In the genomic region with DNA sequence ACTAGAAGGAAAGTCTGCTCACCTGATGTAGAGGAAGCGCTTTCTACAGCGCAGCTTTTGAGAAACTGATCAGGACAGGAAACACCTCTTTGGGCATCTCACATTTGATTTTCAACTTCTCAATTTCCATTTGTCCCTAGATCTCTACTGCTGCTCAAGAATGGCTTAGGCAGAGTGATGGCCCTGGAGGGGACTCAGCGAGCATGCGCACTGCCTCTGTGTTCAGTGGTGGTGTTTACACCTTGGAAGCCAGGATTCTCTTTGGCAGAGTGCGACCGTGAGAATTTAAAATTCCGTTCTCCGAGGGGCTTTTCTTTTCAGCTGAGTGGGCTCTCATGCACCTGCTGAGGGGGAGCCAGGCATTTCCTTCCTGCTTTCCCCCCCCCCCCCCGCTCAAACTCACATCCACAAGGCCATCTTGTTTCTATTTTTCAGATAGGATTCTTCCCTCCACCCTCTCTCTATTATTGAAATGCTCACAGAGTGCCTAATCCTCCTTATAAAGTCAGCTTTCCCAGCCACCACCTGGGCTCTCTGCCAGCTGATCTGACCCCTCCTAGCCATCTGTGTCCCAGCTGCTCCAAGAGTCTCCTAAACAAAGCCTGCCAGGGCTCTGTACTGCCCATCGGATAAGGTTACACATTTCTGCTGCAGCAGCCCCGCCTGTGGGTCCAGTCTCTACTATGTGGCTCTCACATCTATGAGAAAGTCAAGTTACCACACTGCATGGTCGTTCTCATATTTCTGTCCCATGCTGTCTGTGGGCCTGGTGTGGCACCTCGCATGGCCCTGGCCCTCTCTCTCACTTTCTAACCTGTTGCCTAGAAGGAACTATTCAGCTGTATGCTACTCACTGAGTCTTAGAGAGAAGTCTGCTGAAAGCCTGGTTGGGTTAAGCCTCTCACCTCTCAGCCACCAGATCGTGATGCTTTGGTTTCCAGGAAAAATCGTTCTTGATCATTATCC, we compare ENCODE assay signal across 9 mouse cellular contexts.
A peak's percentile ranks its signal among the peaks of the same experiment; 100 is the strongest.
DNase-seq lines count a peak whose midpoint lies in the region; ATAC-seq and TF ChIP-seq lines count a peak whose summit lies in the region.
"Had no signal": no experiment of that assay in that cellular context is flagged by ENCODE, and none has a peak within 500 bp of the region (broad histone marks: within the 10 kb centered on the region; RNA-seq: fewer than 3 reads in every experiment).

No protein-coding gene starts in this region.

- TF ChIP-seq CTCF in forebrain, postnatal 0 days (IDR thresholded peaks at IDR 0.05; ENCODE audit: low read depth), result no peak
- TF ChIP-seq CTCF in lung, embryonic 14.5 days (IDR thresholded peaks at IDR 0.05; ENCODE audit: low read depth), result no peak

- H3K4me3 ChIP-seq in brown adipose tissue, adult 24 weeks (ENCODE audit: insufficient read depth, low read depth, low read length), result no peak overlapping the region
- no peak overlapping the region for H3K4me3 ChIP-seq in forebrain, postnatal 0 days (ENCODE audit: low read depth, low read length)
- no peak overlapping the region for H3K4me3 ChIP-seq in hindbrain, embryonic 10.5 days
- H3K4me3 ChIP-seq in lung, embryonic 14.5 days (ENCODE audit: low read depth, low read length), result no peak overlapping the region
- H3K4me3 ChIP-seq: megakaryocyte, embryonic 14.5 days had no signal

- H3K36me3 ChIP-seq in forebrain, postnatal 0 days (ENCODE audit: insufficient read depth), result no peaks in the 10 kb centered on the region
- H3K36me3 ChIP-seq in hindbrain, embryonic 10.5 days, result no peaks in the 10 kb centered on the region
- H3K36me3 ChIP-seq in lung, embryonic 14.5 days (ENCODE audit: insufficient read depth), result no peaks in the 10 kb centered on the region

- H3K27ac ChIP-seq in brown adipose tissue, adult 24 weeks (replicated peaks; ENCODE audit: low read depth, low read length), result 0 out of 2 replicates have a peak overlapping the region, but pooled peaks have one; percentile 16
- no peak overlapping the region for H3K27ac ChIP-seq in forebrain, postnatal 0 days (ENCODE audit: low read depth, low read length)
- peak overlapping the region; percentile 82 for H3K27ac ChIP-seq in hindbrain, embryonic 10.5 days
- peak overlapping the region; percentile 26; the same call in 1 of the 2 replicates for H3K27ac ChIP-seq in lung, embryonic 14.5 days (ENCODE audit: low read depth)

- peak; percentile 42; the same call in 1 of the 2 replicates for ATAC-seq in forebrain, postnatal 0 days
- ATAC-seq in lung, embryonic 14.5 days (ENCODE audit: insufficient read depth), result peak; percentile 94

- H3K4me1 ChIP-seq in brown adipose tissue, adult 24 weeks (ENCODE audit: control insufficient read depth, insufficient read depth, insufficient read length, low read length), result peaks cover 4% of the 10 kb centered on the region; the same call in 1 of the 2 replicates
- H3K4me1 ChIP-seq in forebrain, postnatal 0 days (ENCODE audit: insufficient read depth), result peaks cover 3% of the 10 kb centered on the region; the same call in 1 of the 2 replicates
- H3K4me1 ChIP-seq in hindbrain, embryonic 10.5 days (replicated peaks), result peaks cover 44% of the 10 kb centered on the region
- H3K4me1 ChIP-seq in lung, embryonic 14.5 days (ENCODE audit: insufficient read depth), result peaks cover 9% of the 10 kb centered on the region
- H3K4me1 ChIP-seq: megakaryocyte, embryonic 14.5 days had no signal

- H3K4me2 ChIP-seq in forebrain, postnatal 0 days (ENCODE audit: low read depth), result no peak overlapping the region
- H3K4me2 ChIP-seq in lung, embryonic 14.5 days, result no peak overlapping the region

- WGBS in forebrain, postnatal 0 days, result 34% methylated on average over 15 of the region's 15 CpGs
- 50% methylated on average over 15 of the region's 15 CpGs for WGBS in hindbrain, embryonic 10.5 days
- 34% methylated on average over 15 of the region's 15 CpGs for WGBS in lung, embryonic 14.5 days

- no peak overlapping the region for H3K9ac ChIP-seq in forebrain, postnatal 0 days
- H3K9ac ChIP-seq in lung, embryonic 14.5 days, result no peak overlapping the region

- H3K9me3 ChIP-seq in forebrain, postnatal 0 days (ENCODE audit: low read length), result no peaks in the 10 kb centered on the region
- no peaks in the 10 kb centered on the region for H3K9me3 ChIP-seq in hindbrain, embryonic 10.5 days
- no peaks in the 10 kb centered on the region for H3K9me3 ChIP-seq in lung, embryonic 14.5 days (ENCODE audit: low read depth, low read length)
- H3K9me3 ChIP-seq: megakaryocyte, embryonic 14.5 days had no signal

- no peaks in the 10 kb centered on the region for H3K27me3 ChIP-seq in forebrain, postnatal 0 days (ENCODE audit: insufficient read depth, low read length)
- no peaks in the 10 kb centered on the region for H3K27me3 ChIP-seq in hindbrain, embryonic 10.5 days (ENCODE audit: insufficient read depth, poor library complexity, severe bottlenecking)
- H3K27me3 ChIP-seq in lung, embryonic 14.5 days (ENCODE audit: insufficient read depth, low read length), result no peaks in the 10 kb centered on the region

- DNase-seq in 3134 (ENCODE audit: extremely low read depth, insufficient read length, low spot score), result peak; percentile 60
- peak; percentile 38 for DNase-seq in forebrain, postnatal 0 days
- DNase-seq in hindbrain, embryonic 10.5 days (ENCODE audit: low spot score), result peak; percentile 79
- peak; percentile 92 for DNase-seq in lung, embryonic 14.5 days
- DNase-seq in retina, embryonic 14.5 days (ENCODE audit: low spot score), result peak; percentile 62
- DNase-seq in layer of hippocampus, adult 18-20 months (ENCODE audit: low spot score in 2 of 2), result no peak
- no peak for DNase-seq in urinary bladder, adult 2 months (ENCODE audit: low spot score)

Comparison
In these comparisons a context has a peak if more than half of its experiments do, and no peak if none do; other contexts are left out.
1. DNase-seq: peak in 3134 (single experiment), forebrain, postnatal 0 days (single experiment), hindbrain, embryonic 10.5 days (single experiment), lung, embryonic 14.5 days (single experiment) and retina, embryonic 14.5 days (single experiment); none in layer of hippocampus, adult 18-20 months (0 of 2) and urinary bladder, adult 2 months (single experiment).